Comparison of ENCODE assay signal across 10 mouse cellular contexts in genomic region chr16:86838457-86839337, GRCm38 (mm10).
A peak's percentile ranks its signal among the peaks of the same experiment; 100 is the strongest.
DNase-seq lines count a peak whose midpoint lies in the region; ATAC-seq and TF ChIP-seq lines count a peak whose summit lies in the region.
"Had no signal": no experiment of that assay in that cellular context is flagged by ENCODE, and none has a peak within 500 bp of the region (broad histone marks: within the 10 kb centered on the region; RNA-seq: fewer than 3 reads in every experiment).

No protein-coding gene starts in this region.

- no peak overlapping the region for H3K27ac ChIP-seq in kidney, adult 2 months (ENCODE audit: insufficient read depth, low read depth, low read length)
- peak overlapping the region; percentile 49; the same call in 1 of the 2 replicates for H3K27ac ChIP-seq in cortical plate, adult 2 months (ENCODE audit: insufficient read depth, low read length)
- peak overlapping the region; percentile 85 for H3K27ac ChIP-seq in heart, embryonic 15.5 days
- no peak overlapping the region for H3K27ac ChIP-seq in hindbrain, embryonic 12.5 days

- H3K27me3 ChIP-seq in kidney, adult 2 months (replicated peaks; ENCODE audit: control insufficient read depth, insufficient read depth, low read length) = no peaks in the 10 kb centered on the region
- no peaks in the 10 kb centered on the region for H3K27me3 ChIP-seq in heart, embryonic 15.5 days
- no peaks in the 10 kb centered on the region for H3K27me3 ChIP-seq in hindbrain, embryonic 12.5 days

- no peaks in the 10 kb centered on the region for H3K36me3 ChIP-seq in kidney, adult 2 months (ENCODE audit: control insufficient read depth, insufficient read depth, low read length)
- no peaks in the 10 kb centered on the region for H3K36me3 ChIP-seq in heart, embryonic 15.5 days
- H3K36me3 ChIP-seq in hindbrain, embryonic 12.5 days = no peaks in the 10 kb centered on the region
- H3K36me3 ChIP-seq: G1E had no signal

- DNase-seq in kidney, adult 2 months = peak; percentile 13
- DNase-seq in kidney, adult 11 months = no peak
- DNase-seq in lung, postnatal 14 days = peak; percentile 7
- no peak for DNase-seq in spleen, postnatal 4 days (ENCODE audit: low spot score in 2 of 2)
- DNase-seq in thymus, postnatal 14 days = no peak

- no peaks in the 10 kb centered on the region for H3K4me1 ChIP-seq in kidney, adult 2 months (ENCODE audit: control insufficient read depth, insufficient read depth, low read length)
- peaks cover 3% of the 10 kb centered on the region; the same call in 1 of the 2 replicates for H3K4me1 ChIP-seq in cortical plate, adult 2 months (ENCODE audit: control insufficient read depth, insufficient read depth, low read length)
- peaks cover 12% of the 10 kb centered on the region for H3K4me1 ChIP-seq in heart, embryonic 15.5 days (replicated peaks)
- no peaks in the 10 kb centered on the region for H3K4me1 ChIP-seq in hindbrain, embryonic 12.5 days

- peak overlapping the region; percentile 1; the same call in 1 of the 2 replicates for H3K4me2 ChIP-seq in heart, embryonic 15.5 days
- H3K4me2 ChIP-seq in hindbrain, embryonic 12.5 days (replicated peaks) = no peak overlapping the region

- no peak overlapping the region for H3K4me3 ChIP-seq in kidney, adult 2 months (ENCODE audit: insufficient read depth, low read depth, low read length)
- H3K4me3 ChIP-seq in cortical plate, adult 2 months (ENCODE audit: insufficient read depth, low read length) = no peak overlapping the region
- H3K4me3 ChIP-seq in heart, embryonic 15.5 days = no peak overlapping the region
- no peak overlapping the region for H3K4me3 ChIP-seq in hindbrain, embryonic 12.5 days
- H3K4me3 ChIP-seq: erythroblast, embryonic 14.5 days had no signal

- ATAC-seq in heart, embryonic 15.5 days (replicated peaks; ENCODE audit: insufficient number of reproducible peaks, insufficient read depth, low FRiP score, low read depth) = peak; percentile 83
- ATAC-seq in hindbrain, embryonic 12.5 days (ENCODE audit: low FRiP score) = no peak

- WGBS in kidney, adult 2 months = 53% methylated on average over 6 of the region's 6 CpGs
- 16% methylated on average over 6 of the region's 6 CpGs for WGBS in heart, embryonic 15.5 days
- 50% methylated on average over 6 of the region's 6 CpGs for WGBS in hindbrain, embryonic 12.5 days

- TF ChIP-seq CTCF in kidney, adult 2 months (conservative IDR thresholded peaks at IDR 0.05; ENCODE audit: insufficient read depth, insufficient read length, low read depth, low read length) = no peak
- TF ChIP-seq CTCF in cortical plate, adult 2 months (IDR thresholded peaks at IDR 0.05; ENCODE audit: extremely low read depth, insufficient read depth, low read length) = no peak

- H3K9ac ChIP-seq in heart, embryonic 15.5 days = no peak overlapping the region
- no peak overlapping the region for H3K9ac ChIP-seq in hindbrain, embryonic 12.5 days

- 0 out of 2 replicates have a peak, but pooled peaks cover under 1% of the 10 kb centered on the region for H3K9me3 ChIP-seq in heart, embryonic 15.5 days (replicated peaks)
- no peaks in the 10 kb centered on the region for H3K9me3 ChIP-seq in hindbrain, embryonic 12.5 days (replicated peaks)
- H3K9me3 ChIP-seq: G1E had no signal

- TF ChIP-seq POLR2A in kidney, adult 2 months (IDR thresholded peaks at IDR 0.05; ENCODE audit: low read depth, low read length) = no peak
- TF ChIP-seq POLR2A in cortical plate, adult 2 months (IDR thresholded peaks at IDR 0.05; ENCODE audit: extremely low read depth, insufficient read depth, low read length) = no peak

Comparison
In these comparisons a context has a peak if more than half of its experiments do, and no peak if none do; other contexts are left out.
1. DNase-seq: peak in kidney, adult 2 months (single experiment) and lung, postnatal 14 days (single experiment); none in kidney, adult 11 months (single experiment), spleen, postnatal 4 days (0 of 2) and thymus, postnatal 14 days (single experiment).
2. H3K27ac ChIP-seq: peak in cortical plate, adult 2 months (single experiment) and heart, embryonic 15.5 days (single experiment); none in kidney, adult 2 months (single experiment) and hindbrain, embryonic 12.5 days (single experiment).